Mouse (Mus musculus): ENCODE measurements around the gene Gpr19. TPM values are rescaled to one million over a fixed set of nuclear protein-coding genes. Genes with fewer than 3 reads are reported as not detected.

Gpr19 gene
- polyA plus RNA-seq (2012; fragmentation: generic; extraction: Trizol): 1 to 10 TPM; 2.3 to 5.1 TPM

GRCm38 (mm10) chr6:134898095-134898965, at the start of gene Gpr19:
Gene Gpr19 (minus strand): TSS chr6:134898578.

GRCm38 (mm10) chr6:134920190-134921013, 22.0 kb upstream of the Gpr19 start, which contains the start of gene Cdkn1b:
Gene Cdkn1b (plus strand): TSS chr6:134920401.

GRCm38 (mm10) chr6:134829786-134830700, 68.3 kb downstream of the Gpr19 start, which contains the start of gene Crebl2:
Gene Crebl2 (plus strand): TSS chr6:134830154.

Other genes starting within 250 kb of the Gpr19 start
- 1 to 10 TPM in 1 of 2 experiments, under 1 TPM in 1; 0.25 to 2.8 TPM for gene Dusp16, start 106.0 kb downstream of the Gpr19 start, polyA plus RNA-seq (2012; fragmentation: generic; extraction: Trizol)
- gene Crebl2, start 68.4 kb downstream of the Gpr19 start, polyA plus RNA-seq (2012; fragmentation: generic; extraction: Trizol): 1 to 10 TPM in 1 of 2 experiments, under 1 TPM in 1; 0.25 to 5.4 TPM
- 10 to 100 TPM in 1 of 2 experiments, 1 to 10 TPM in 1; 1.4 to 22.8 TPM for gene Cdkn1b, start 21.8 kb upstream of the Gpr19 start, polyA plus RNA-seq (2012; fragmentation: generic; extraction: Trizol)
- under 1 TPM; 0.02 to 0.07 TPM for gene Apold1, start 83.1 kb upstream of the Gpr19 start, polyA plus RNA-seq (2012; fragmentation: generic; extraction: Trizol)
- gene Ddx47, start 113.0 kb upstream of the Gpr19 start, polyA plus RNA-seq (2012; fragmentation: generic; extraction: Trizol): 10 to 100 TPM; 38.1 to 65.7 TPM
- gene Gprc5a, start 167.1 kb upstream of the Gpr19 start, polyA plus RNA-seq (2012; fragmentation: generic; extraction: Trizol): 10 to 100 TPM in 1 of 2 experiments, 1 to 10 TPM in 1; 7.9 to 14.1 TPM
- not detected for gene Gprc5d, start 219.7 kb upstream of the Gpr19 start, polyA plus RNA-seq (2012; fragmentation: generic; extraction: Trizol)